Mouse (Mus musculus) heart, adult 2 months (tissue): Measurements from ENCODE around the gene Itgb1bp2.

Source experiments
- CTCF ChIP-seq: fragments of 200-600 bp; IDR thresholded peaks from 2 replicates; pipeline ENCODE4 v1.8.1; 2022; ENCODE audit warnings: antibody characterized with exemption, mild to moderate bottlenecking, moderate library complexity
- POLR2A ChIP-seq: fragments of 200-500 bp; IDR thresholded peaks from 2 replicates; pipeline ENCODE4 v1.6.1; 2011; ENCODE audit warnings: mild to moderate bottlenecking, low read depth, low read length, control low read depth; ENCODE audit not compliant: insufficient read depth

GRCm38 (mm10) chrX:101481604-101482350 lies 32.9 kb downstream of the Itgb1bp2 start:
- TF ChIP-seq POLR2A (no peak), CTCF (no peak)
